Mouse (Mus musculus): Measurements from ENCODE around the gene Ercc1.
A peak's percentile ranks its signal among the peaks of the same experiment; 100 is the strongest.

Ercc1 gene

GRCm38 (mm10) chr7:19344237-19344847 lies at the start of gene Ercc1:
Gene Ercc1, plus strand, starts transcription at chr7:19344778.
- no peak for DNase-seq (ENCODE audit: low spot score in 2 of 2)

- DNase-seq (ENCODE audit: low spot score in 2 of 2), result peak; percentile 87 to 91
Measured at GRCm38 (mm10) chr7:19295503-19296185, 48.9 kb upstream of the Ercc1 start.

- DNase-seq (ENCODE audit: low spot score in 2 of 2), result no peak
Measured at GRCm38 (mm10) chr7:19297034-19297433, 47.5 kb upstream of the Ercc1 start.

GRCm38 (mm10) chr7:19297794-19298193 lies 46.8 kb upstream of the Ercc1 start:
- DNase-seq (ENCODE audit: low spot score in 2 of 2), result no peak

- peak; percentile 37 to 53 for DNase-seq (ENCODE audit: low spot score in 2 of 2)
Measured at GRCm38 (mm10) chr7:19299194-19299593, 45.4 kb upstream of the Ercc1 start.

- peak; percentile 77 to 85 for DNase-seq (ENCODE audit: low spot score in 2 of 2)
Measured at GRCm38 (mm10) chr7:19300501-19301421, 43.8 kb upstream of the Ercc1 start.

GRCm38 (mm10) chr7:19301461-19302263 lies 42.9 kb upstream of the Ercc1 start:
- DNase-seq (ENCODE audit: low spot score in 2 of 2), result peak; percentile 25 to 35

GRCm38 (mm10) chr7:19302264-19303045 lies 42.1 kb upstream of the Ercc1 start:
- no peak for DNase-seq (ENCODE audit: low spot score in 2 of 2)

- DNase-seq (ENCODE audit: low spot score in 2 of 2), result no peak
Measured at GRCm38 (mm10) chr7:19303046-19303305, 41.6 kb upstream of the Ercc1 start.

GRCm38 (mm10) chr7:19303770-19304169 lies 40.8 kb upstream of the Ercc1 start:
- peak; percentile 76 to 86 for DNase-seq (ENCODE audit: low spot score in 2 of 2)

- DNase-seq (ENCODE audit: low spot score in 2 of 2), result peak in 1 of 2 experiments; percentile 23
Measured at GRCm38 (mm10) chr7:19304501-19305412, 39.8 kb upstream of the Ercc1 start.

- no peak for DNase-seq (ENCODE audit: low spot score in 2 of 2)
Measured at GRCm38 (mm10) chr7:19305413-19305735, 39.2 kb upstream of the Ercc1 start.

GRCm38 (mm10) chr7:19305796-19306765 lies 38.5 kb upstream of the Ercc1 start:
- no peak for DNase-seq (ENCODE audit: low spot score in 2 of 2)

- DNase-seq (ENCODE audit: low spot score in 2 of 2), result no peak
Measured at GRCm38 (mm10) chr7:19306819-19307738, 37.5 kb upstream of the Ercc1 start.

- DNase-seq (ENCODE audit: low spot score in 2 of 2), result peak in 1 of 2 experiments; percentile 46
Measured at GRCm38 (mm10) chr7:19307739-19308453, 36.7 kb upstream of the Ercc1 start.

GRCm38 (mm10) chr7:19308454-19309277 lies 35.9 kb upstream of the Ercc1 start:
- peak; percentile 91 for DNase-seq (ENCODE audit: low spot score in 2 of 2)
